Mouse (Mus musculus) stomach, postnatal 0 days (tissue): ENCODE results near the gene Muc2. TPM values are rescaled to one million over a fixed set of nuclear protein-coding genes. Genes with fewer than 3 reads are reported as not detected.

Experiments used
- ATAC-seq: fragments of 200-750 bp; cut with Nextera tagmentation; 2 replicates; pipeline ENCODE4 v1.8.0; 2017; ENCODE audit not compliant: low FRiP score, low TSS enrichment
- DNase-seq: peaks from one replicate; pipeline ENCODE4 v3.0.0-alpha.2; 2016; ENCODE audit warnings: low spot score
- H3K27ac ChIP-seq: fragments of 300-500 bp; sonication (generic); replicated peaks from 2 replicates; pipeline ENCODE4 v1.5.1; 2014; ENCODE audit warnings: mild to moderate bottlenecking, control low read depth
- H3K27me3 ChIP-seq: fragments of 300-500 bp; sonication (generic); 2 replicates; pipeline ENCODE4 v1.6.1; 2014; ENCODE audit warnings: low read length; ENCODE audit not compliant: control insufficient read depth, insufficient read depth
- H3K36me3 ChIP-seq: fragments of 300-500 bp; sonication (generic); 2 replicates; pipeline ENCODE4 v1.6.1; 2014; ENCODE audit warnings: low read length, mixed read lengths; ENCODE audit not compliant: control insufficient read depth, insufficient read depth
- H3K4me1 ChIP-seq: fragments of 300-500 bp; sonication (generic); replicated peaks from 2 replicates; pipeline ENCODE4 v1.6.1; 2014; ENCODE audit warnings: antibody characterized with exemption; ENCODE audit not compliant: control insufficient read depth, insufficient read depth
- H3K4me2 ChIP-seq: fragments of 300-500 bp; sonication (generic); replicated peaks from 2 replicates; pipeline ENCODE4 v1.6.1; 2014; ENCODE audit warnings: low read depth, mild to moderate bottlenecking, control low read depth, moderate library complexity
- H3K4me3 ChIP-seq: fragments of 300-500 bp; sonication (generic); 2 replicates; pipeline ENCODE4 v1.5.1; 2014; ENCODE audit warnings: low read depth, low read length, control low read depth
- H3K9ac ChIP-seq: fragments of 300-500 bp; sonication (generic); 2 replicates; pipeline ENCODE4 v1.6.1; 2014; ENCODE audit warnings: mild to moderate bottlenecking, low read length, control low read depth, mixed read lengths
- H3K9me3 ChIP-seq: fragments of 300-500 bp; sonication (generic); 2 replicates; pipeline ENCODE4 v1.6.1; 2016; ENCODE audit warnings: low read length; ENCODE audit not compliant: control insufficient read depth
- CTCF ChIP-seq: IDR thresholded peaks from 2 replicates; pipeline ENCODE4 v1.5.1; 2016; ENCODE audit warnings: antibody characterized with exemption, low read depth, mild to moderate bottlenecking, moderate library complexity
- EP300 ChIP-seq: optimal IDR thresholded peaks from 2 replicates; pipeline ENCODE3; 2016; ENCODE audit warnings: antibody characterized with exemption
- WGBS: fragments of 180-500 bp; shearing (Covaris S2); extraction: QIAGEN DNeasy Blood & Tissue Kit; methylation state at CpG from one replicate; pipeline ENCODE4 v1.1.7; 2014; 5-methylcytosine and 5-hydroxymethylcytosine counted together
- polyA plus RNA-seq: library from polyadenylated mRNA; unstranded; fragments of >200 nt; fragmentation: Nextera tagmentation; extraction: Ambion mirVana; gene quantifications from 2 replicates; pipeline ENCODE4 v1.2.1, GENCODE M21; 2015

The Muc2 gene
- polyA plus RNA-seq, 1 experiment from 2014 or later = 0.23 TPM

DNA sequence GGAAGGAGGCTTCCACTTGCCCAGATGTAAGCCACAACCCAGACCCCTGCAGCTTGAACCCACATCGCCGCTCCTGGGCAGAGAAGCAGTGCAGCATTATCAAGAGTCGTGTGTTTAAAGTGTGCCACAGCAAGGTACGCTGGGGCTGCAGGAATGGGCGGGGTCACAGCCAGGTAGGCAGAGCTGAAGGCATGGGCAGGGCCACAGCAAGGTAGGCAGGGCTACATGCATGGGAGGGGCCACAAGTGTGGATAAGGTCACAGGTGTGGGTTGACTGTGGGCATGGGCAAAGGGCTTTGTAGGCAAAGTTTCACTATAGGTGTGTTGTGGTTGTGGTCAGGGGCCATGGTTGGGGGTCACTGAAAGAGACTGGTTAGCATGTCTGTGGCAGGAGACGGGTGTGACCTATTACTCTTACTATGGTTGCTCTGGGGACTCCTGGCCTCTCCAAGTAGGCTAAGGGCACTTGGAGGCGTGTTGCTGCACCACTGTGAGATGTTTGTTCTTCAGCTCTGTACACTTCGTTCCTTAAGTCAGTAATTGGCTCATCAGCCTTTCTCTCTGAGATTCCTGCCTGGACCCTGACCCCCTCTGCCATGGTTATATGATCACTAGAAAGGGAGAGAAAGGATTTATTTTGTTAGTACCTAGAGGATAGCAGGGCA lies 9.5 kb downstream of the Muc2 start:
- no peak overlapping the region for H3K4me3 ChIP-seq
- ATAC-seq = peak; percentile 95

DNA sequence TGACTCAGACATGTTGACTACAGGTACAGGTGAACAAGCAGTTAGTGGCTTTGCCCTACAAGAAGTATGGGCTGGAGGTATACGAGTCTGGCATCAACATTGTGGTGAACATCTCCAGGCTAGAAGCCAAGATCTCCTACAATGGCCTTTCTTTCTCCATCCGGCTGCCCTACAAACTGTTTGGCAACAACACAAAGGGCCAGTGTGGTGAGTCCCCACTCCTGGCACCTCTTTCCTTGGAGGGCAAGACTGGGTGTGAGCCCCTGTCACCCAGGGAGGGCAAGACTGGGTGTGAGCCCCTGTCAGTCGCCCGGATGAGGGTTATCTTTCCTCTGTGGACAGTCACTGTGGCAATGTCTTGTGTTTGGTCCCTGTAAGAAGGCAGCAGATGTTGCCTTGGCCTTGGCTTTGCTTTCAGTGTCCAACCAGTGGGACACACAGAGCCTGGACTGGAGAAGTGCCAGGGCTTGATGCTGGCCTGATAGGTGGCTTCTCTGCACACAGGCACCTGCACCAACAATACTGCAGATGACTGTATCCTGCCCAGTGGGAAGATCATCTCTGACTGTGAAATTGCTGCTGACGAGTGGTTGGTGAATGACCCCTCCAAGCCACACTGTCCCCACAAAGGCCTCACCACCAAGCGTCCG lies 57.4 kb downstream of the Muc2 start:
- Histone ChIP-seq H3K9ac (no peak overlapping the region), H3K4me2 (no peak overlapping the region), H3K4me1 (no peaks in the 10 kb centered on the region), H3K27me3 (no peaks in the 10 kb centered on the region), H3K27ac (no peak overlapping the region), H3K4me3 (no peak overlapping the region), H3K36me3 (no peaks in the 10 kb centered on the region), H3K9me3 (no peaks in the 10 kb centered on the region)
- no peak for ATAC-seq
- TF ChIP-seq EP300 = no peak
- TF ChIP-seq CTCF = no peak
- WGBS = 85% methylated on average over 7 of the region's 7 CpGs
- no peak for DNase-seq

More for the DNA sequence above, 9.5 kb downstream of the Muc2 start:
- H3K4me2 ChIP-seq = no peak overlapping the region
- peak; percentile 84 for DNase-seq
- H3K4me1 ChIP-seq = no peaks in the 10 kb centered on the region
- no peak overlapping the region for H3K9ac ChIP-seq
- H3K27me3 ChIP-seq = no peaks in the 10 kb centered on the region
- H3K36me3 ChIP-seq = no peaks in the 10 kb centered on the region
- no peak overlapping the region for H3K27ac ChIP-seq
- no peaks in the 10 kb centered on the region for H3K9me3 ChIP-seq
- WGBS = 52% methylated on average over 8 of the region's 8 CpGs
- TF ChIP-seq EP300 (no peak), CTCF (no peak)

DNA sequence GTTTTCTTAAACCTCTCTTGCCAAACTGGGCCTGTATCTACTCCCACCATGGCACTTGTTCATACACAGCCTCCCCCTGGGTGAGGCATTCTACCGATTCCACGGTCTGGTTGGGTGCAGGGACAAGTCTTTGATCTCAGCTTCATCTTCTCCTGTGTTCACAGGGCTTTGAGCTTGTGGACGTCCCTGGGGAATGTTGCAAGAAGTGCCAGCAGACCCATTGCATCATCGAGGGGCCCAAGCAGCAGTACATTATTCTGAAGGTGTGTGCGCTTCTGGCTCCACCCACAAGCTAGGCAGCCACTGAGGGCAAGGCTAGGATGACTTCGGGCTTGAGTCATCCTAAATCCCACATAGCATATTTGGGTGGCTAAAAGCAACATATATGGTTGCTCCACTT lies 62.4 kb downstream of the Muc2 start:
- 62% methylated on average over 6 of the region's 6 CpGs for WGBS
- no peaks in the 10 kb centered on the region for H3K27me3 ChIP-seq
- no peak overlapping the region for H3K9ac ChIP-seq
- H3K36me3 ChIP-seq = no peaks in the 10 kb centered on the region
- H3K4me1 ChIP-seq = no peaks in the 10 kb centered on the region
- no peak overlapping the region for H3K27ac ChIP-seq
- TF ChIP-seq EP300 = no peak
- TF ChIP-seq CTCF = no peak
- H3K4me2 ChIP-seq = no peak overlapping the region
- no peak; the same call in 1 of the 2 replicates for ATAC-seq
- no peaks in the 10 kb centered on the region for H3K9me3 ChIP-seq
- H3K4me3 ChIP-seq = no peak overlapping the region
- no peak for DNase-seq

DNA sequence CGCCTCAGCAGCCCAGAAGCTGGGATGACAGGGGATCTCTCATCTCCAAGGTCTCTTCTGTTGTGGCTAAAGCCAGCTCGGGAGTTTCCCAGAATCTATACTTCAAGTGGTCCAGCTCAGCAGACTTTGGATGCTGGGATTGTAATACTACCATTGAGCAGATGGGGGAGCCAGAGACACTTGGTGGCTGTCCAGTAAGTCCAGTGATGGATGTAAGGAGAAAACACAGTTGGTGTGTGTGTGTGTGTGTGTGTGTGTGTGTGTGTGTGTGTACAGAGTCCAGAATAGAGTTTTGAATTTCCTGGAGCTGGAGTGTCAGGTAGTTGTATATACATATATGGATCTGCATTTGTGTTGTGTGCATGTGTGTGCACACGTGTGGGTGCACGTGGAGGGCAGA lies 65.7 kb downstream of the Muc2 start:
- H3K4me1 ChIP-seq = no peaks in the 10 kb centered on the region
- no peaks in the 10 kb centered on the region for H3K9me3 ChIP-seq
- DNase-seq = peak; percentile 86
- no peaks in the 10 kb centered on the region for H3K36me3 ChIP-seq
- no peaks in the 10 kb centered on the region for H3K27me3 ChIP-seq
- H3K4me3 ChIP-seq = no peak overlapping the region
- H3K9ac ChIP-seq = no peak overlapping the region
- no peak overlapping the region for H3K27ac ChIP-seq
- no peak overlapping the region for H3K4me2 ChIP-seq
- ATAC-seq = peak; percentile 75
- TF ChIP-seq CTCF (peak; percentile 95), EP300 (no peak)
- 49% methylated on average over 4 of the region's 4 CpGs for WGBS

DNA sequence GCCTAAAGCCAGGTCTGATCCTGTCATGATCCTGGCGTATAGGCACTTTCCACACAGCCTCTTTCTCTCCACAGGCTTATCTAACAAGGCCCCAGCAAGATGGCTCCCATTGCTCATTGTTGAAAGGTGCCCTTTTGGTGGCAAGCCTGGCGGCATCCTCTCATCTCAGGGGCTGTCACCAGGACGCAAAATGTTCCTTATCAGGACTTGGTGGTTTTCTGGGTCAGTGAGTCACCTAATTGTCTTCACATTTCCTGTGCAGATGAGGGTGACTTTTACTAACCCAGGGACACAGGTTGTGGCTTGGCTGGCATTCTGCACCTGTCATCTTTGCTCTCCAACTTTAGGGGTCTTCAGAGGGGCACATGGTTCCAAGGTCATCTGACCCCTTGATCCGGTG lies 68.2 kb downstream of the Muc2 start:
- H3K4me1 ChIP-seq = no peaks in the 10 kb centered on the region
- H3K27ac ChIP-seq = no peak overlapping the region
- no peak overlapping the region for H3K9ac ChIP-seq
- no peak overlapping the region for H3K4me3 ChIP-seq
- ATAC-seq (no peak), DNase-seq (no peak)
- TF ChIP-seq EP300 = no peak
- no peak for TF ChIP-seq CTCF
- no peak overlapping the region for H3K4me2 ChIP-seq
- no peaks in the 10 kb centered on the region for H3K27me3 ChIP-seq
- 66% methylated on average over 4 of the region's 4 CpGs for WGBS
- H3K9me3 ChIP-seq = no peaks in the 10 kb centered on the region
- H3K36me3 ChIP-seq = no peaks in the 10 kb centered on the region

DNA sequence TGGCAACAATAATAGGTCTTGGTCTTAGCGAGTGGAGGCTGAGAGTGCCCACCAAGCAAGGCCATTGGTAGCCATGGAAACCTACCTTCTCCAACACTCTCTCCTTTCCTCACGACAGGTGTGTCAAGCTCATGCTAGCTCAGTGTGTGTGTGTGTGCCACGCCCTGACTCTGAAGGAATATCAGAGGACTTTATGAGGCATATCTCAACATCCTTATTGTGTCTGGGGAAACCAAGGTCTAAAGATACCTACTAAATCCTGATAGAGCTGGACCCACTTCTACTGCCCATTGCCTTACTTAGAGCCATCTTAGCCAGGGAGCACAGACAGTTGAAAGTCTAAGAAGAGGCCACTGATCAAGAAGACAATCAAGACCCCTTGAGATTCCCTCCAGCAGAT lies 80.4 kb downstream of the Muc2 start:
- Histone ChIP-seq H3K27me3 (no peaks in the 10 kb centered on the region), H3K36me3 (no peaks in the 10 kb centered on the region), H3K27ac (no peak overlapping the region), H3K9me3 (no peaks in the 10 kb centered on the region), H3K9ac (no peak overlapping the region), H3K4me1 (no peaks in the 10 kb centered on the region), H3K4me2 (no peak overlapping the region), H3K4me3 (no peak overlapping the region)
- TF ChIP-seq EP300 (no peak), CTCF (no peak)
- DNase-seq (no peak), ATAC-seq (no peak)
- WGBS = 69% methylated on average over 3 of the region's 3 CpGs
